Mouse (Mus musculus): Measurements from ENCODE around the gene Acot2.
"Not testable (repeated sequence)": the region's sequence is repeated elsewhere in the genome, so short reads cannot be mapped to it uniquely, and the experiment has no call there.

Gene Acot2

DNA sequence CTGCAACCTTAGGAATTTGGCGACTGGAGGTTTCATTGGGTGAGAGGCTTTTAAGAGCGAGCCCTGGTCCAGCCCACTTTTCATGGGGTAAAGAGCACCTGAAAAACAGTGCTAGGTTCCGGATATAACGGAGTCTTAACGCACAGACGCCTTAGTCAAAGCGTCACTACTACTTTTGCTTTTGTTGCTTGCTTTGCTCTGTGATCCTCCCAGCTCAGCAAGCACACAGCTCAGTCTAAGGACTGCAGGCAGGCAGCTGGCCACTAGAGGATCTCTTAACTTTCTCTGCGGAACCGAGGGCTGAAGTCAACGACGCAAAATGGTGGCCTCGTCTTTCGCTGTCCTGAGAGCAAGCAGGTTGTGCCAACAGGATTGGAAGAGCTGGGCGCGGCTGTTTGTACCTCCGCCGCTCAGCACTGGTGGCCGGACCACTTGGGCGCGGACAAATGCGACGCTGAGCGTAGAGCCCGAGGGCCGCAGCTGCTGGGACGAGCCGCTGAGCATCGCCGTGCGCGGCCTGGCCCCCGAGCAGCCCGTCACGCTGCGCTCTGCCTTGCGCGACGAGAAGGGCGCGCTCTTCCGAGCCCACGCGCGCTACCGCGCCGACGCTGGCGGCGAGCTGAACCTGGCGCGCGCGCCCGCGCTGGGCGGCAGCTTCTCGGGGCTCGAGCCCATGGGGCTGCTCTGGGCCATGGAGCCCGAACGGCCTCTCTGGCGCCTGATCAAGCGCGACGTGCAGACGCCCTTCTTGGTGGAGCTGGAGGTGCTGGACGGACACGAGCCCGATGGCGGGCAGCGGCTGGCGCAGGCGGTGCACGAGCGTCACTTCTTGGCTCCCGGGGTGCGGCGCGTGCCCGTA is at the start of gene Acot2:
Gene Acot2 (plus strand): TSS at position 279 of the 859 bp plus-strand sequence.
- no peak for DNase-seq (ENCODE audit: low read depth, low spot score)

DNA sequence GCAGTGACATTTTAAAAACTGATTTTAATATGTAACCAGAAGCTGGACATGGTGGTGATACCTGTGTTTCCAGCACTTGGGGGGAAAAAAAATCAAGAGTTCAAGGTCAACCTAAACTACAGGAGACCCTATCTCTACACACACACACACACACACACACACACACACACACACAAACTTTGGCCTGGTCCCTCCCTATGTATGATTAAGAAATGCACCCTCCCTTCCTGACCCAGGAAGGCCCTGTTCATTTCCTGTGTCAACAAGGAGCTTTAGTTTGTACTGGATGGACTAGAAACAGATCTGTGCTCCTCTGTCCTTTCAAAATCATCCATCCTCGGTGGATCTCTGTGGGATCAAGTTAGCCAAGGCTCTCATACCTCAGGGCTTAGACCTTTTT is 49.1 kb upstream of the Acot2 start:
- DNase-seq (ENCODE audit: low read depth, low spot score) = not testable (repeated sequence)

DNA sequence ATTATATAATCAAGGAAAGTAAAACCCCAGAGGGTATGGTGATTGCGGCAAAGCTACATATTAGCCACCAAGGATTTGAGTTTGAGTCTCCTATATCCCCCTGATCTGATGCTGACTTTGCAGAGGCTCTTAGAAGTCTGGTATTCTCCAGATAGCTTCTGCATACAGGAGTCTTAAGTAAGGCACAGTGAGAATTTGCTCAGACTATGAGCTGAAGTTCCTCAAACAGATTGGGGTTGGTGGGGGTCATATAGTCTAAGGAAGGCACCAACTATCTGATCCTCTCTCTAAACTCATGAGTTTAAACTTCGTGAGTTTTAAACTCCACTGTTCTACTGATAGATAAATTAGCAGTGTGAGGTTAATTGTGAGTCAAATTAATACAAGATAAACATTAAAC is 48.3 kb upstream of the Acot2 start:
- no peak for DNase-seq (ENCODE audit: low read depth, low spot score)

DNA sequence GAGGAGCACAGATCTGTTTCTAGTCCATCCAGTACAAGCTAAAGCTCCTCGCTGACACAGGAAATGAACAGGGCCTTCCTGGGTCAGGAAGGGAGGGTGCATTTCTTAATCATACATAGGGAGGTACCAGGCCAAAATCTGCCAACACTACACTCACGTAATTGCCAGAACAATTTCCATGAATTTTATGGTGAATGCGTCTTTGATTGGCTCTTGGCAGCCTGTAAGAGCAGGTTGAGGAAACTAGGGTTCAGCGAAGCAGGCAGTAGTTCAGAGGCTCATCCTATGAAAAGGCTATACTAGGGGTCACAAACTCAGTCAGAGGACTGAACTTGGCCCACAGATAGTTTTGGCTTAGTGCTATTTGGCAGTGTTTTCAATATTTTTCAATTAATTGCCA is 47.6 kb upstream of the Acot2 start:
- no peak for DNase-seq (ENCODE audit: low read depth, low spot score)

DNA sequence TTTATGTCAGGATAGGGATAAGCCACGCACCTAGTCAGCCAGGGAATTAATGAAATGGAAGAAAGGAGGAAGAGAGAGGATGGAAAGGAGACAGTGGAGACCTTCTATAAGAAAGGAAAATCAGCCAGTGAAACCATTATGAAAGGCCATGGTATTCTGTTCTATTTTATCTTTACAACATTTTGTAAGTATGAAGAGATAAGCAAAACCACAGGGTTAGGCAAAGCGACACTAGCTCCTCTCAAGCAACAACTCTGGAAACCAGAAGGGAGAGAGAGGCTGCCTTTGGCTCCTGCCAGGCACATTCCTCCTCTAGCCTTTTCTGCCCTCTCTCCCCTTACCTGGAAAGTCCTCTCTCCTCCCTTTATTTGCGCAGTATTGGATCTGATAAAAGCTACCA is 45.7 kb upstream of the Acot2 start:
- no peak for DNase-seq (ENCODE audit: low read depth, low spot score)

DNA sequence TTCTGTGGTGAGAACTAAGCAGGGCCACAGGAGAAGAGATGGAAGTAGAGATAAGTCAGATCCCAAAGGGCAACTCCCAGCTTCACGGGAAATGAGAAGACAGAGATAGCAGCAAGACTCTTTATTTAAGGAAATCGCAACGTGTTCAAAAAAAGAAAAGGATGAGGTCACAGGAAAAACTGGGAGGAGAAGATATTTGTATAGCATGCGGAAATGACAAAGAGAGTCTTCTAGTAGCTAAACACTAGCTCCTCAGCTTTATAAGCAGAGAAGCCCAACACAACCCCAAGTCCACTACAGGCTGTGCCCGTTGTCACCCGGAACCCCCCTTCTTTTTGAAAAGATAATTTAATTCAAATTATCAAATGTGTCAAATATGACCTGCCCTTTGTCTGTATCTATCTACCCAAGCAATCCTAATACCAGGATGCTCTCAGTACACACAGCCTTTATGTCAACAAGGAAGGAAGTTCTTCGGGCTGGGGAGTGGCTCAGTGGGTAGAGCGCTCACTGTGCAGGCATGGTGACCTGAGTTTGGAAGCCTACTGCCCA is 40.3 kb upstream of the Acot2 start:
- DNase-seq (ENCODE audit: low read depth, low spot score) = no peak

DNA sequence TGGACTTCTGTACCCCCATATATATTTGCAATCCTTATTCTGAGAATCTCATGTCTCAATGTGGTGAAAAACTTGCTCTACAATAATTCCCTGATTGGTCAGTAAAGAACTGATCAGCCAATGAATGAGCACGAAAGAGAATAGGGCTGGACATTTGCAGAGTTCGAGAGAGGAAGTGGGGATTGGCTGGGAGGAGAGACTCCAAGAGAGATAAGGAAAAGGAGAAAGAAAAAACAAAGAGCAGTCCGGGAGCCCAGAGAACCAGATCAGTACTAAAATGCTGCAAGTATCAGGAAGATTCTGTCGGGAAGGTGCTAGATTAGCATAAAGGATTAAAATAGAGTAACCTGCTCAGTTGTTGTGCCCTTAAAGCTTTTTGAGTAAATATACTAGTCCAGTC is 38.6 kb upstream of the Acot2 start:
- DNase-seq (ENCODE audit: low read depth, low spot score) = no peak

DNA sequence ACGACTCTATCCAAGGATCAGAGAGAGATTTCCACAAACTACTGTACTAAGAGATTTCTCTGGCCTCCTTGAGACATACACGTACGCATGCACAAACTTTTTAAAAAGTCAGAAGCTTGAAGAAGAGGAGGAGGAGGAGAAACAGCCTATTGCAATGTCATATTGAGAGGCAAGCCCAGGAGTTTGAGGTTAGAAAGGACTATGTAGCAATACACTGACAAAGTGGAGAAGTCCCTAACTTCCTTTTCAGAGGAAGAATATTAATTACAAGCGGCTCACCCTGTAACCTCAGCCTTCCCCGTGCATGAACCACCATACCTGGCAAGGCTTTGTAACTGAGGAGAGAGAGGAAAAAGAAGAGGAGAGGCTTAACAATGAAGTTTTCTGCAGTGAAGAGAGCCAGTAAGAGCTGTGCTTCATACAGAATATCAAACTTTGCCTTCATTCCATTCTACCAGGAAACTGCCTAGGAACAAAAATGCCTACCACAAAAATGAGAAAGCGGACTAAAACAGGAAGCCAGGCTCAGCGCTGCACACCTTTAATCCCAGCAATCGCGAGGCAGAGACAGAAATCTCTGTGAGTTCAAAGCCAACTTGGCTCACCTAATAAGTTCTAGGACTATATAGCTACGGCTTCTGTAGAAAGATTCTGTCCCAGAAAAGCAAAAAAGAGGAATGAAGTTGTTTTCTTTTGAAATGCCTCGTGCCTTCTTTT is 37.7 kb upstream of the Acot2 start:
- no peak for DNase-seq (ENCODE audit: low read depth, low spot score)

DNA sequence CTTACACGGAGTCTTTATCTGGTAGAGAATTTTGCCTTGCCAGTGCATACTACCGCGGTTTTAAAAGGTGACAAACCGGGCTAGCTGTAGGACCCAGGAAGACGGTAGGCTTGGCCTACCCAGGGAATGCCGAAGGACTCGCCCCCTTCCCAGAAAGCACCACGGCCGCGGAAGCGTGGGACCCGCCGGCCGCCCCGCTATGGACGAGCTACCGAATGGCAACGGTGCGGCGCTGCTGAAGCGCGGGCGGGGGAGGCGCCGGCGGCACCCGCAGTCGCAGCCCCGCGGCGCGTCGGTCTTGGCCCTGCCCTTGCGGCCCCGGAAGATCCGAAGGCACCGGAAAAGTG is 37.2 kb upstream of the Acot2 start, which contains the start of gene Riox1:
Gene Riox1 (plus strand): TSS at position 116 of the 347 bp plus-strand sequence.
- DNase-seq (ENCODE audit: low read depth, low spot score) = no peak

DNA sequence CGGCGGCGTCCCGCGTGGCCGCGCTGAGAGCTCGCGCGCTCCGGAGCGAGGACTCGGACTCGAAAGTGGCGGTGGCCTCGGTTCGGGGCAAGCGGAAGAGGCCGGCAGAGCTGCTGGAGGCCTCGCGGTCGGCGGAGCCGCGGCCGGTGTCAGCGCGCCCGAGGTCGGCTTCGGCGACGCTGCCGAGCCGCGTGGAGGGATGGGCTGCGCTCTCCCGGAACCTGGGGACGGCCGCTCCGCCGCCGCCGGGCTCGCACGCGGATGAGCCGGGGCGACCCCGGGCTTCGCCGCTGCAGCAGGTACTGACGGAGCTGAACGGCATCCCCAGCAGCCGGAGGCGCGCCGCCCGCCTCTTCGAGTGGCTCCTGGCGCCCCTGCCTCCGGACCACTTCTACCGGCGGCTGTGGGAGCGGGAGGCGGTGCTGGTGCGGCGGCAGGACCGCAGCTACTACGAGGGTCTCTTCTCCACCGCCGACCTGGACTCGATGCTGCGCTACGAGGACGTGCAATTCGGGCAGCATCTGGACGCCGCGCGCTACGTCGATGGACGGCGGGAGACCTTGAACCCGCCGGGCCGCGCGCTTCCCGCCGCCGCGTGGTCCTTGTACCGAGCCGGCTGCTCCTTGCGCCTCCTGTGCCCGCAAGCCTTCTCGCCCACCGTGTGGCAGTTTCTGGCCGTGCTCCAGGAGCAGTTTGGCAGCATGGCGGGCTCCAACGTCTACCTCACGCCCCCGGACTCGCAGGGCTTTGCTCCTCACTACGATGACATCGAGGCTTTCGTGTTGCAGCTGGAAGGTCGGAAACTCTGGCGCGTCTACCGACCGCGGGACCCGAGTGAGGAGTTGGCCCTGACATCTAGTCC is 36.6 kb upstream of the Acot2 start:
- no peak for DNase-seq (ENCODE audit: low read depth, low spot score)

DNA sequence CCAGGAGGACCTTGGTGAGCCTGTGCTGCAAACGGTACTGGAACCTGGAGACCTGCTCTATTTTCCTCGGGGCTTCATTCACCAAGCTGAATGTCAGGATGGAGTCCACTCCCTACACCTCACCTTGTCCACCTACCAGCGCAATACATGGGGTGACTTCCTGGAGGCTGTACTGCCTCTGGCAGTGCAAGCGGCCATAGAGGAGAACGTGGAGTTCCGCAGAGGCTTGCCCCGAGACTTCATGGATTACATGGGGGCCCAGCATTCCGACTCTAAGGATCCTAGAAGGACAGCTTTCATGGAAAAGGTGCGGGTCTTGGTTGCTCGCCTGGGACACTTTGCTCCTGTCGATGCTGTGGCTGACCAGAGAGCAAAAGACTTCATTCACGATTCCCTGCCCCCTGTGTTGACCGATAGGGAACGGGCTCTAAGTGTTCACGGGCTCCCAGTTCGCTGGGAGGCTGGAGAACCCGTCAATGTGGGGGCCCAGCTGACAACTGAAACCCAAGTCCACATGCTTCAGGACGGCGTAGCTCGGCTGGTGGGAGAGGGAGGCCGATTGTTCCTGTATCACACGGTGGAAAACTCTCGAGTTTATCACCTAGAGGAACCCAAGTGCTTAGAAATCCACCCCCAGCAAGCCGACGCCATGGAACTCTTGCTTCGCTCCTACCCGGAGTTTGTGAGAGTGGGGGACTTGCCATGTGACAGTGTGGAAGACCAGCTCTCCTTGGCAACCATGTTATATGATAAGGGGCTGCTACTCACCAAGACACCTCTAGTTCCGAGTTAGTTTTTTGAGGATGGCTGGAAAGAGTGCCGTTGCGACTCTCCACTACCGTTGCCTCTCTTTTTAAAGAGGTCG is 35.7 kb upstream of the Acot2 start:
- DNase-seq (ENCODE audit: low read depth, low spot score) = no peak

DNA sequence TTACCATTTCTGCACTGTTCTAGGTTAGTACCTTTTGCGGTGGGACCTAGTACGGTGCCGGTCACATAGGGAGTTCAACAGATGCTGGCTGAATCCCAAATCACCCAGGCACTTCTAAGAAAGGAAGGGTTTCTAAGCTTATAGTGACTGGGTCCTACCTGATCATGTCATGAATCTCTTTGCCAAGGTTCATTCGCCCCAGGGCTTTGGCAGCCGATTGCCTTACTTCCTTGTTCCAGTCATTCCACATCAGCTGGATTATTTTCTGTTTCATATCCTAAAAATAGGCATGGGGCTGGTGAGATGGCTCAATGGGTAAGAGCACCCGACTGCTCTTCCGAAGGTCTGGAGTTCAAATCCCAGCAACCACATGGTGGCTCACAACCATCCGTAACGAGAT is 29.4 kb upstream of the Acot2 start:
- DNase-seq (ENCODE audit: low read depth, low spot score) = no peak

DNA sequence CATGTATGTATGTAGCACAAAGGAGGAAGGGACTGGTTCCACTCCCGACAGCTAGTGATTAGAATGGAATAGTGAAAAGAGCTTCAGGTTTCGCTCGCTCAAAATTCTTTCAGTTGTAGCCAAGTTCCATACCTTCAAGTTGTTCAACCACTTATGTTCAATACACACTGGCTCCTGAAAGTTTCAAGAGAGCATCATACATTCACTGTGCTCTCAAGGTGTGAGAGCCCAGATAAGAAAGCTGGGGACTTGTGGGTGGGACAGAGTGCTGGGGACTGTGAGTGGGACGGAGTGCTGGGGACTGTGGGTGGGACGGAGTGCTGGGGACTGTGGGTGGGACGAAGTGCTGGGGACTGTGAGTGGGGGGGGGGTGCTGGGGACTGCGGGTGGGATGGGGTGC is 22.4 kb upstream of the Acot2 start:
- DNase-seq (ENCODE audit: low read depth, low spot score) = no peak

DNA sequence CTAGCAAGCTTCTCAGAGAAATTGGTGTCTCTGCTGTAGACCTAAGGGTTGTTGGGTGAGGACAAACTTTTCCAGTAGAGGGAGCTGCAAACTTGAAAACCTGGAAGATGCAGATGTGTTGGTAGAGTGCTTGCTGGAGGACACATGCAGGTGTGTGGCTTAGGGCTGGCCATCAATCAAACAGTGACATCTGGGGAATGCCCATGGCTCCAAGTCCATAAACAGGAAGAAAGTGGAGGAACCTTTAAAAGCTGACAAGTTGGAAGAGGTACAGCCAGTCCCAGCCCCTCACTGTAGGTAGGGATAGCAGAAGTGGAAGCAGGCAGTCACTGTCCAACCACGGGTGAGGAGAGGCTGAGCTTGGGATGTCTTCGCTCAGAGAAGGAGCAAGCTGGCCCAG is 15.5 kb upstream of the Acot2 start:
- no peak for DNase-seq (ENCODE audit: low read depth, low spot score)

DNA sequence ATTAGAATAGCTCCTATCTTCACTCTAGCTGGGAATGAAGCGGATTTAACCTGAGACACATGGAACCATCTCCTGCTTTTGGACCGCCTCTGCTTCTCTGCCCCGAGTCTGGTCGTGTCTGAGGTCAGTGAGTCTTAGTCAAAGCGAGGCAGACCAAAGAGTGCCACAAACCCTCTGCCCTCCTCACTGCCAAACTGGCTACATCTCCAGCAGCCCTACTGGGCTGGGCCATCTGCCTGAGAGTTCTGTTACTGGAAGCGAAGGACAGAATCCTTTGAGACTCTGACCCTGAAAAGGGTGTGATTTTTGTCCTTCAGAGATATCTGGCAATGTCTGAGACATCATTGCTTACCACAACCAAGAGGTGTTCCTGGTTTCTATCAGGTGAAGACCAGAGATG is 8.8 kb upstream of the Acot2 start:
- DNase-seq (ENCODE audit: low read depth, low spot score) = no peak

DNA sequence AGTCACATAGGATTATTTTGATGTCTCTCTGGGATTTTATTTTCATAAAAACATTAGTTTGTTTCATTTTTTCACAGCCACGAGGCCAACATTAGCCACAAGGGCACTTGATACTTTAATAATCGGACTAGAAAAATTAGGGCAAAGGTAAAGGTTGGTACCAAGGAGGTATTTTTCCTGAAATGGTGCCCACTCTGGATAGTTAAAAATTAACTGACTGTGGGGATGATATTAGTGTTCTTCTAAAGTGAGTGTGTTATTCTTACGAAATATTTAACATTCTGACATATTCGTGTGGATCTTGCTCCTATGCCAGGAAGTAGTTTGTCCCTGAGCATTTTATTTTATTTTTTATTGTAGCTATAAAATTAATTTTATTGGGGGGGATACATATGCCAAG is 6.0 kb upstream of the Acot2 start:
- no peak for DNase-seq (ENCODE audit: low read depth, low spot score)

DNA sequence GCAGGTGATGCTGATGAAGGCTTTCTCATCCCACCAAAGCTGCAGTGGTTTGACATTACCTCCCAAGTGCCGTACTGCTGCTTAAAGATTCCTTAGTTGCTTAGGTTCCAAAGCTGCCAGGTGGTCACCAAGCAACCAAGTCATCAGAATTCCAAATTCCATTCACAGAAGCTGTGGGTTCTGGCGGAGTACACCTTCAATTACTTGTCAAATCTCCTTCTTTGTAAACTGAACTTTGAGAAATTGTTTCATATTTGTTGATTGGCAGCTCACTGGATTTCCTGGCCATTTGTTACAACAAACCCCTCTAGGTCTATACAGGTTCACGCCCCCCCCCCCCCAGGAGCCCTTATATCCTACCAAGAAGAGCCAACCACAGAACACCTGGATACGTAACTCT is 2.9 kb upstream of the Acot2 start, which contains the start of gene Heatr4:
Gene Heatr4 (minus strand): TSS at position 101 of the 400 bp plus-strand sequence.
- DNase-seq (ENCODE audit: low read depth, low spot score) = no peak

DNA sequence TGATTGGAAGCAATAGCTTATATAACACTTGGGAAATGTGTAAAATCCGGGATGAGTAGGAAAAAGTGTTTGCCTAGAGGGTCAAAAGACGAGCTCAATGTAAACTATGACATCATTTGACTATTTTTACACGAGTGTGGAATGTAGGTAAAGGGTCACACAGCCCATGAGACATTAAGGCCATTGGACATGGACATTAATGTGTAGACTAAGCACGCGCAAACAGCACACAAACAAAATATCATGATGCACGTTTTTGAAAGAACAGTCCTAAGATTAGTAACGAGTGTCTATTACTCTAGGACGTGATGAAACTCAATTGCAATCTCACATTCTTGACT is 449 bp upstream of the Acot2 start:
- no peak for DNase-seq (ENCODE audit: low read depth, low spot score)

DNA sequence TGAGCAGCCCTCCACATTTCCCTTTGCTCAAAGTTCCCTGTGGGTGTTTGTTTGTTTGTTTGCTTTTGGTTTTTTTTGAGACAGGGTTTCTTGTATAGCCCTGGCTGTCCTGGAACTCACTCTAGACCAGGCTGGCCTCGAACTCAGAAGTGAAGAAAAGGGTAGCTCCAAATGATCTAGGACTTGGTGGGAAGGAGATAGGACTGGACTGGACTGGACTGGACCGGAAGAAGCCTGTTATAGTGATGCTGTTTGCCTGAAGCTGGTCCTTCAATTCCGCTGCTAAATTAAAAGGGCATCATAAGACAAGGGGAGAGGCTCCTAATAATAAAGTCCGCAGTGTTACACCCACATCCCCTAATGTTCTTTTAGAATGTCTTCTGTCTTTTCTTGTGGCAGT is 822 bp downstream of the Acot2 start:
- no peak for DNase-seq (ENCODE audit: low read depth, low spot score)

DNA sequence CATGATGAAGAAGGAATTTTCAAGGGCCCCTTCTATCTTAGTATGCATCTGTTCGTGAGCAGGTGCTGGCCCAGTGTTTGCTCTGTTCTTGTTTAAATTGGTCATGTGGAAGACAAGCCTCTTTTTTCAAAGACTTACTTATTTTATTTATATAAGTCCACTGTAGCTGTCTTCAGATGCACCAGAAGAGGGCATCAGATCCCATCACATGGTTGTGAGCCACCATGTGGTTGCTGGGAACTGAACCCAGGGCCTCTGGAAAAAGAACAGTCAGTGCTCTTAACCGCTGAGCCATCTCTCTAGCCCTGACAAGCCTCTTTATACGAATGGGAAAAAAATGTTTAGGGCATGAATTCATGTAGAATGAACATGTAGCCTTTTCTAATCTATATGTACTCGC is 1.7 kb downstream of the Acot2 start:
- DNase-seq (ENCODE audit: low read depth, low spot score) = no peak

DNA sequence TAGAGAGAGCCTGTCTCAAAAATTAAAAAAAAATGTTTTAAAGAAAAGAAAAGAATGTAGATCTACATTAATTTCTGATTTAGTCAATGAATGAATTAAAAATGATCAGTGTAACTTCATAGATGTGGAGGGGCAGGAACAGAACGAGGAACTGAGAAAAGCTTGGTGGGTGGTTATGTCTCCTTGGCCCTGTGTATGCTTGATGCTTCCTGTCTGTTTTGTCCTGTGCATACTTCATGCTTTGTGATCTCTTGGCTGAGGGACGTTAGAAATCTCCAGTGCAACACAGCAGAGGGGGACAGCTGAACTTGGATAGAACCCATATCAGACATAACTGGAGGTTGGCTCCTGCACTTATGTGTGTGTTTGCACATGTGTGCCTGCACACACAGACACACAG is 9.6 kb downstream of the Acot2 start:
- no peak for DNase-seq (ENCODE audit: low read depth, low spot score)

All from c-Kit-negative CD71-positive TER-119-positive erythroid progenitor cells, embryonic 14.5 days (primary cell).